Mouse (Mus musculus) gastrocnemius, adult 8-10 months (tissue): ENCODE data around the gene Zfp541. TPM values are rescaled to one million over a fixed set of nuclear protein-coding genes. Genes with fewer than 3 reads are reported as not detected.
A peak's percentile ranks its signal among the peaks of the same experiment; 100 is the strongest.

Experiments
- DNase-seq, 2 experiments: peaks; one replicate each; pipeline ENCODE4 v3.0.0; 2022; ENCODE audit warnings: low spot score in 2 of 2
- total RNA-seq, 4 experiments: library from RNA; stranded (reverse); gene quantifications; 2 replicates each; pipeline ENCODE4 v1.2.4; 2022

The Zfp541 gene
- total RNA-seq, 4 experiments from 2014 or later: not detected

DNA sequence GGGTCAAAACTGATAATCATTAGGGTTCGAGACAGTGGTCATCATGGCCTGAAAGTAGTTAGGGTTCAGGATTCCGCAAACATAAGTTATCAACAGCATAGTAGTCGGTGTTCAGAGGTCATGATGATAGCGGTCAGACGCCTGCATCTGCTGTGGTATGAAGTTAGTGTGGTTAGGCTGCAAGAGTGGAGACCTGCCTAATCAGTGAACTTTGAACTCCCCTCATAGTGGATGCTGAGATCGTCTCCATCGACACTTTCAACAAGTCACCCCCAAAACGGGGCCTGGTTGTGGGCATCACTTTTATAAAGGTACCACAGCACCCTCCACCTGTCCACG is 58.6 kb downstream of the Zfp541 start:
- DNase-seq: no peak

DNA sequence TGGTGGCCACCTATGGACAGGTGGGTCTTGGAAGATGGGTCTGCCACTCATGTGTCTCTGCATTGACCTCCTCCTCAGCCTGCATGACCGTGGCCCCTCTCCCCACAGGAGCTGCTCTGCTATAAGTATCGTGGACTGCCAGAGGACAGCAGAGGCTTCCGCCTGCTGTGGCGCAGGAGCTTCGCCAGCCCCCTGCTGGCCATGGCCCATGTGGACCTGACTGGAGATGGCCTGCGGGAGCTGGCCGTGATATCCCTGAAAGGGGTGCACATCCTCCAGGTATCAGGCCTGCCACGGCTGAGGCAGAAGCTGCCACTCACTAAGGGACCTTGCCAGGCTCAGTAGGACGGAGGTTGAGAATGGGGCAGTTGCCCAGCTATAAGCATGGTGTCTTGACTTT is 64.2 kb downstream of the Zfp541 start:
- no peak for DNase-seq

GRCm38 (mm10) chr7:16128344-16128743 is 66.7 kb downstream of the Zfp541 start:
- DNase-seq: no peak

GRCm38 (mm10) chr7:16128899-16129298 is 67.3 kb downstream of the Zfp541 start:
- DNase-seq: no peak

- DNase-seq: peak; percentile 59 to 67
These were observed 67.8 kb downstream of the Zfp541 start, which contains the start of gene Slc8a2 for GRCm38 (mm10) chr7:16129421-16129845. Slc8a2 (plus strand) TSS chr7:16129826.

DNA sequence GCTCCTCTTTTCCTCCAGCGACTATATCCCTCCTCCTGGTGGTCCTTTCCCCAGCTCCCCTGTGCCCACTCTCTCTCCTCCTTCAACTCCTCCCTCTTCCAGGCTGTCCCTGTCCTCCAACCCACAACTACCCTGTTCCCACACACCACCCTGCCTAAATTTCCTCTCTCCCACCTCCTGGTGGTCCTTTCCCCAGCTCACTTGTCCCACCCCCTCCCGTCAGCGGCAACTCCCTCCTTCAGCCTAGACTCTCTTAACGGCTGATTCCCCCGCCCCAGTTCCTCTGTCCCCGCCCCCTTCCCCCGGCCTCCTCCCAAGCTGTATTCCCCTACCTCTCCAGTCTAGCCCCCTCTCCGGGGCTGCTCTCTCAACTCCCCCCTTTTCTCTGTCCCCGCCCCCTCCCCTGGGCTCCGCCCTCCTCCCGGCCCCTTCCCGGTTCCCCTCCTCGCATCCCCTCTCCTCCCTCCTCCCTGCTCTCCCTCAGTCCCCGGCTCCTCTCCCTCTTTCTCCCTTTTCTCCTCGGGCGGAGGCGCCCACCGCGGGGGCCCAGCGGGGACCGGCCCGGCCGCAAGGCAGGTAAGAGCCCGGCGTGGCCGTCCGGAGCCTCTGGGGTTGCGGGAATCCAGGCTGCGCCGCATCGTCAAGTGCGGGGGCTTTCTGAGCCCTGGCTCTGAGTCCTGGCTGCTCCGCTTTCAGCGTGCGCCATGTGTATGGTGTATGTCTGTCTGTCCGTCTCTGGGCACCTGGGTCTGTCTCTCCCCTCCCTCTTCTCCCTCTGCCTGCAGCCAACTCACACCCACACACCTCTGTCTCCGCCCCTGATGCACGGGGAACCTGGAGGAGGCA is 68.5 kb downstream of the Zfp541 start:
- DNase-seq: no peak

DNA sequence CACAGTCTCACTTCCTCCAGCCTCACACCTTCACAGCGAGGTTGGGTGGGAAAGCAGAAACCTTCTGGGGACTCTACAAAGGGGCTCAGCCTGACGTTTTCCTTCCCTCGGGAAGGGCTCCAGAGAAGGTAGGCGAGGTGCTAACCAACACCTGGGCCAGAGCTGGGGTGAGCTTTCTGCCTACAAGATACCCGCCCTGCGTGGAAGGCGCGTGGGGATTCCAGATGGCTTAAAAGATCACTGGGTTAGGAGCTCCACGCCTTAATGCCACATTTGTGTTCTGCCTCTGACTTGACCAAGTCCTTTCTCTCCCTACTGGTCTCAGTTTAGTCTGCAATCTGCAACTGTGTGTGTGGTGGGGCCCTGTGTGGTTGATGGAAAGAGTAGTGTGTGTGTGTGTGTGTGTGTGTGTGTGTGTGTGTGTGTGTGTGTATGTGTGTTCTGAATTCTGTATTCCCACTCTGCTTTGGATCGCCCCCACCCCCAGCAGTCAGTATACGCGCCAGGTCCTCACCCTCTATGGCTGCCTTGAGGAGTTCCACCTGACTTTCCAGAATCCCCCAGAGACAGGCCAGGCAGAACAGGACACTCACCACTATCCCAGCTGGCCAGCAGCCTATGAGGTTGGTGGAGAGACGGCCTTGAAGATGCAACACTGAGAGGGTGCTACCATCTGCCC is 69.5 kb downstream of the Zfp541 start:
- no peak for DNase-seq

DNA sequence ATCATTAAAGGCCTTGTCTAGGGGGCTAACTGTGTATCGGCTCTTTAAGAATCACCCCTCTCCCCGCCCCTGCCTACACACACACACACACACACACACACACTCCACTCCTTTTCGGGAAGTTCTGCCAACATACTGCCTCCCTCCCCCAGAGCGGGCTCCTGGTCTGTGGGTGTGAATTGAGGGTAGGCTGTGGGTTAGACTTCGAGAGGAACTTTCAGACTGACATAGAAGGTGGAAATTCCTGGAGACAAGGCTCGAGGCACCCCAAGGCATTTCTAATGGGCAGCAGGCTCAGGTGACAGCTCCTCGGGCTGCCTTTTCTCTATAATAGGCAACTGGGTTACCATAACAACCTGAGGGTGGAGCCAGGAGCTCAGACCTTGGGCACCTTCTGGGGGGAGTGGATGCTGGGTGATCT is 70.6 kb downstream of the Zfp541 start:
- no peak for DNase-seq

GRCm38 (mm10) chr7:16132926-16133325 is 71.3 kb downstream of the Zfp541 start:
- no peak for DNase-seq

- DNase-seq: no peak
These were observed 72.1 kb downstream of the Zfp541 start for GRCm38 (mm10) chr7:16133691-16134090.

DNA sequence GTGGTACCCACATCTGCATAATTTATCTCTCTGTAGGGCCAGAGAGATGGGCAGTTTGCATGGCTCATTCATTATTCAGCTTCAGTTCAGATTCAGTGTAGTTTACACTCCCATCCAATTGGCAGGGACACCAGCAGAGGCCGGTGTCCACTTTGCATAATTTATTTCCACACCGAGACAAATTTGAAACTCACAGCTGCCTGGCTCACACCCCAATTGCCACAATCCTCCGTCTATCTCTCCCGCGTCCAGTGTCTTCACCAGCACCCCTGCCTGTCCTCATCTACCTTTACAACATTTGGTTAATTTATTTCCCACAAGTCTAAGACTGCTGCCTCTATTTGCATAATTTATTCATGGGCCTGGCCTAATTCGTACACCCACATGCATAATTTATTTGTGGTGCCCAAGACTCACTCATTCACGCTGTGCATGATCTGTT is 73.4 kb downstream of the Zfp541 start:
- no peak for DNase-seq

Other genes starting within 250 kb of the Zfp541 start
- not detected for gene Obox6, start 222.1 kb upstream of the Zfp541 start, total RNA-seq
- gene Crx, start 181.8 kb upstream of the Zfp541 start, total RNA-seq: not detected
- not detected for gene Crxos, start 179.2 kb upstream of the Zfp541 start, total RNA-seq
- gene Selenow, start 139.4 kb upstream of the Zfp541 start, total RNA-seq: 1,000 to 10,000 TPM; 1,735 to 2,070 (median 1,829) TPM
- 10 to 100 TPM; 76.2 to 96.3 (median 82.3) TPM for gene Nop53, start 115.7 kb upstream of the Zfp541 start, total RNA-seq
- 10 to 100 TPM; 23.7 to 32.7 (median 28.2) TPM for gene Ehd2, start 94.2 kb upstream of the Zfp541 start, total RNA-seq
- gene Bicra, start 13.9 kb upstream of the Zfp541 start, total RNA-seq: 1 to 10 TPM; 3.7 to 6.8 (median 5.6) TPM
- 100 to 1,000 TPM; 105 to 140 (median 115) TPM for gene Napa, start 36.6 kb downstream of the Zfp541 start, total RNA-seq
- gene Kptn, start 58.1 kb downstream of the Zfp541 start, total RNA-seq: 10 to 100 TPM; 10.7 to 13.4 (median 11.9) TPM
- gene Slc8a2, start 68.0 kb downstream of the Zfp541 start, total RNA-seq: under 1 TPM; 0.07 to 0.19 (median 0.13) TPM
- 1 to 10 TPM in 2 of 4 experiments, under 1 TPM in 2; 0.58 to 1.5 (median 0.86) TPM for gene Meis3, start 113.3 kb downstream of the Zfp541 start, total RNA-seq
- gene Dhx34, start 160.2 kb downstream of the Zfp541 start, total RNA-seq: 1 to 10 TPM; 2.5 to 5.2 (median 4.0) TPM
- under 1 TPM; 0.19 to 0.25 (median 0.23) TPM for gene C5ar2, start 182.3 kb downstream of the Zfp541 start, total RNA-seq
- gene C5ar1, start 197.7 kb downstream of the Zfp541 start, total RNA-seq: 1 to 10 TPM in 2 of 4 experiments, under 1 TPM in 2; 0.44 to 1.4 (median 0.92) TPM
- 10 to 100 TPM; 13.6 to 19.4 (median 15.8) TPM for gene Inafm1, start 211.8 kb downstream of the Zfp541 start, total RNA-seq
- 10 to 100 TPM; 28.4 to 37.4 (median 32.2) TPM for gene Ccdc9, start 225.0 kb downstream of the Zfp541 start, total RNA-seq
- gene Bbc3, start 246.6 kb downstream of the Zfp541 start, total RNA-seq: 1 to 10 TPM; 1.4 to 2.1 (median 1.5) TPM